Mouse (Mus musculus): ENCODE results near the gene Mcpt1.
"Not testable (repeated sequence)": the region's sequence is repeated elsewhere in the genome, so short reads cannot be mapped to it uniquely, and the experiment has no call there.

DNA sequence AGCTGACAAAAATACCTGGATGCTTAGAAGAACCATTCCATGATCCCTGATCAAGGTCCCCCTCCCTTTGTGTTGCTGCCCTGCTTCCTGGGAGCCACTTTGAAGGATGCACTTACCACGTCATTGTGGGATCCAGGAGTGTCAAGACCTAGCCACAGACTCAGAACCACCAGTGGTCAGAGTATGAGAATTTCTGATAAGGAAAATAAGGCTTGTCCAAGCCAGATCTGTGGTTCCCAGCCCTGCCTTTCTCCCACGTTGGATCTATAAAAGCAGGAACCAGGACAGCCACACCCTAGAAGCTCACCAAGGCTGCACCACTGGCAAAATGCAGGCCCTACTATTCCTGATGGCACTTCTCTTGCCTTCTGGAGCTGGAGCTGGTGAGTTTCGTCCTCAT is at the start of gene Mcpt1:
- TF ChIP-seq CTCF (IDR thresholded peaks at IDR 0.05; ENCODE audit: borderline replicate concordance, insufficient read depth, low read depth, low read length); POLR2A (IDR thresholded peaks at IDR 0.05; ENCODE audit: borderline replicate concordance, insufficient read depth, low read length): not testable (repeated sequence)
